Mouse (Mus musculus) erythroblast, embryonic 14.5 days (primary cell): ENCODE data around the gene Fam19a2.

Experiments used
- GATA1 ChIP-seq: IDR thresholded peaks from 2 replicates; pipeline ENCODE4 v1.6.1; 2012; ENCODE audit warnings: low read length, inconsistent platforms, mixed read lengths
- TAL1 ChIP-seq: IDR thresholded peaks from 3 replicates; pipeline ENCODE4 v1.6.1; 2012; ENCODE audit warnings: low read length, inconsistent platforms, mixed read lengths

GRCm38 (mm10) chr10:123367152-123367864, 103.5 kb downstream of the Fam19a2 start:
- TF ChIP-seq TAL1 (no peak), GATA1 (no peak)
